Mouse (Mus musculus) brain, embryonic 14.5 days (tissue): ENCODE measurements around the gene Gm28047.

ENCODE experiments used
- CTCF ChIP-seq: fragments of 200-500 bp; IDR thresholded peaks from 2 replicates; pipeline ENCODE4 v1.5.1; 2012; ENCODE audit warnings: inconsistent platforms, mild to moderate bottlenecking, moderate library complexity, borderline replicate concordance; ENCODE audit not compliant: insufficient read depth, insufficient read length; ENCODE audit errors: extremely low read depth
- POLR2A ChIP-seq: fragments of 200-500 bp; IDR thresholded peaks from 2 replicates; pipeline ENCODE4 v1.6.1; 2012; ENCODE audit warnings: mild to moderate bottlenecking, inconsistent platforms, borderline replicate concordance; ENCODE audit not compliant: poor library complexity, insufficient read depth, insufficient read length, severe bottlenecking; ENCODE audit errors: extremely low read depth

DNA sequence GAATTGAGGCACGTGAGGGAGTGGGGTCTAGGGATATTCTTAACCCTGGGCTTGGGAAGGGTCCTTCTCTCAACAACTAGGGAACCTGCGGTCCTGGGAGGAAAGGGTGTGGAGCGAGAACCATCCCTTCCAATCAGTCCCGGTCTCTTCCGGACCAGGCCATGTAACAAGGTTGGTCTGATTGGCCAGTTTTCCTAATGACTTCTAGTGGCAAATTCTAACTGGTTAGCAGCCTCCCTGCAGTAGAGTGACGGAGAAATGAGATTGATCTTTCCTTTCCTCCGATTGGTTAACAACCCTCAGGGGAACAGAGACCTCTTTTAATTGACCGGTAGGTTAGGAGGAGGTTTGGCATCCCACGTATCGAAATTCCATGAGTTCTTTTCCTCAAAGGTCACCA is 48.7 kb upstream of the Gm28047 start:
- no peak for TF ChIP-seq CTCF
- TF ChIP-seq POLR2A: no peak
